Mouse (Mus musculus): ENCODE results near the gene Sec1. TPM values are rescaled to one million over a fixed set of nuclear protein-coding genes. Genes with fewer than 3 reads are reported as not detected.

Sec1 gene
- total RNA-seq, 2 experiments from 2014 or later = 0.16 TPM; not detected in 1

DNA sequence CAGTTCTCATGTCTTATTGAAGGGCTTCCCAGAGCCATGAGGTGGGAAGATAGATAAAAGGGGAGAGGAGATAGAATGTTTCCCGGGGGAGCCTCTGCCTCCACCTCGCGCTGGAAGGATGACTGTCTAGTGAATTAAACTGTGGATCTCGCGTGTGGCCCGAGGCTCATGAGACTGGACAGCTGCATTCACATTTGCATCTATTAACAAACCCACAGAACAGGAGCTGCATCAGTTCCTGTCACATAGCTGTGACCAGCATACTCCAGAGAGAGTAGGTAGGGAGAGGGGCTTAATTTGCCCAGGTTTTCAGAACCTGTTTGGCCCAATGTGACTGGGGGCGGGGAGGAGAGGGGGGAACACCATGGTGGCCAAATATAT lies 48.6 kb downstream of the Sec1 start:
- intact Hi-C loops (cut with DNase I) = no loop called here
- DNase-seq (ENCODE audit: low spot score) = no peak

DNA sequence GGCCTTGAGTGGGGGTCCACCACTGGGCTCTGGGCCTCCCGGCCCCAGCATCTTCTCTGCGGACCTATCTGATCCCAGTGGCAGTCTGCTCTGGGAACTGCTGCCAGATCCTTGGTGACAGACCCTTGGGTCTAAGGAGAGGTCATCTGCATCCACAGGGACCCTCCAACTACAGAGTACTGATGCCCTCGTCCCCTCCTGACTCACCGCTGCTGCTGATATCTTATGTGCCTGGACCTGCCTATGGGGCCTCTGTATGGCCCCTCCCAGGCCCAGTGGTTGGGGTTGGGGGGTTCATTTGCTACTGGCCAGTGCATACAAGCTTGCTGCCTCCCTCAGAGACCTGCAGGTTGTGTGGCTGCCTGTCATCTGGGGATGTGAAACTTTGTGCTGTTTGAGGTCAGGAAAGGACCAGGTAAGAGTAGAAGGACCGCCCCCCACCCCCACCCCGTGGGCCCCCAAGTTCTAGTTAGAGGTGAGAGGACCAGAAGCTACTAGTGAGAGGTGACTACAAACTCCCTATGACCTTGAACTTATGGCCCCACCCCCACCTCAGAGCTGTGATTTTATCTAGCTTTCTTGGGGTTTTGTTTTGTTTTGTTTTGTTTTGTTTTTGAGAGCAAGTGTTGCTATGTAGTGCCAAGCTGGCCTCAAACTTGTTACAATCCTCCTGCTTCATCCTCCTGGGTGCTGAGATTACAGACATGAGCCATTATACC lies 49.2 kb downstream of the Sec1 start:
- no peak for DNase-seq (ENCODE audit: low spot score)
- intact Hi-C loops (cut with DNase I) = no loop called here

DNA sequence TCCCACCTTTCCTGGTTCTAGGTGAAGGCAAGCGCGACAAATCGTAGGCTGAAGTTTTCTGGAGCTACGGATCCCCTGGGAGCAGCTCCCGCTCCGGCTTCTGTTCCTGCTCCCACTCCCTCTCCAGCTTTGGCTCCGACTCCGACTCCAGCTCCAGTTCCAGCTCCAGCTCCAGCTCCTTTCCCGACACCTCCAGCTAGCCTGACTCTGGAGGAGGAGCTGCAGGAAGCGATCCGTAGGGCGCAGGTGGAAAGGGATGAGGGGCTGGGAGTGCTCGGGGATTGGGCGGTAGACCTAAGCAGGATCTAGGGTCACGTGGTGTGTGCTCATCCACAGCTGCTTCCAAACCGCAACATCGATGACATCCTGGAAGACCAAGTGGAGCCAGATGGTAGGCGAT lies 50.0 kb downstream of the Sec1 start:
- intact Hi-C loops (cut with DNase I) = no loop called here
- DNase-seq (ENCODE audit: low spot score) = no peak

DNA sequence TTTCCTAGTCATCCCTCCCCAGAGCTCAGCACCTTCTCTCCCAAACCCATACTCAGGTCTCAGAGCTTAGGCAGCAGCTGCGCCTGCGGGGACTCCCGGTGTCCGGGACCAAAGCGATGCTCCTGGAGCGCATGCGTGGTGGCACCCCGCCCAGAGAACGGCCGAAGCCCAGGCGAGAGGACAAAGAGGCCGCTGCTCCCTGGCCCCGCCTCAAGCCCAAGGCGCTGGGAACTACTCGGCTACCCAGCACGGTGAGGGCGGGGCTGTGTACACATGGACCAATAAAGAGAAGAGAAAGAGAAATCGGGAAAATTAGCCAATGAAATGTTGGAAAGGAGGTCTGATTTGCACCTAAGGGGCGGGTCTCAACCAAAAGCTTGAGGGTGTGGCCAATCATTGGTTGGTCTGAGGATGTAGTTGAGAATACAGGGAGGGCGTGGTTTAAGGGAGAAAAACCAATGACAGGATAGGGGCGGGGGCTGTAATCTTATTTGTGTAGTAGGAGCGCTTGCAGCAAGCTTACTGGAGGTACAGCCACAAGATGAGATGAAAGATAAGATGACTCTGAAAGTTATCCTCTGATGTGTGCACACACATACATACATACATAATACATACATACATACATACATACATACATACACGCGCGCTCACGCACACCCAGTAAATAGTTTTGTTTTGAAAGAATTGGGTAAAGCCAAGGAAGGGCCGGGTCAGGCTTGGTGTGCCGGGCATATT lies 50.6 kb downstream of the Sec1 start:
- intact Hi-C loops (cut with DNase I) = no loop called here
- DNase-seq (ENCODE audit: low spot score) = peak; percentile 81

DNA sequence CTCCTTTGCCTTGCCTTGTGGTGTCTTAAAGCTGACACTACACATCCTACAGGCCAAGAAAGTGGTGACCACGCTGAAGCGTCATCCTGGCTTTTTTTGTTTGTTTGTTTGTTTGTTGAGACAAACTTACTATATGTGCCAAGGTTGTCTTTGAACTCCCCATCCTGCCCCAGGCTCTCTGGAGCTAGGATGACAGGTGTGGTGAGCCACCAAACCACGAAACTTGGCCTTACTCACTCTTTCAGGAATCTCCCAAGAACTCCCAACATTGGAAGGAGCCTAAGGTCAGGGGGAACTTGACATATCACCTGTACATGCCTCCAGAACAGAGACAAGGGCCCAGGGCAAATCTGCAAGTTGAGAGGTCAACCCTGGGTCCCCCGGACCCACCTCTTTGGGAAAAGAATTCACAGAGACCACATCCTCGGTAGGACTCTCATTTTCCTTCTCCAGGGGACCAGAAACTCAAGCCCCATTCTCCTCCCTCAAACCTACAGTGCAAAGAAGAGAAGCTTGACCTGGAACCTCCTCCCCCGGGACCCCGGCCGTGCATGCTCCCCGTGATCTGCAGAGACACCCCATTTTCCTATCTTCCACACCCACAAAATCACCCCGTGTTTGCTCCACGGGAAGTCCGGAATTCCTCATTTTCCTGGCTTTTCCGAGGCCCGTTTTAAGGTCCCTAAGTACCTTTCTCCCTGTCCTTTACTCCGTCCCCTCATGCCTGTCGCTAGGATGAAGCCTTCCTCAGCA lies 51.5 kb downstream of the Sec1 start:
- DNase-seq (ENCODE audit: low spot score) = no peak
- intact Hi-C loops (cut with DNase I) = no loop called here

DNA sequence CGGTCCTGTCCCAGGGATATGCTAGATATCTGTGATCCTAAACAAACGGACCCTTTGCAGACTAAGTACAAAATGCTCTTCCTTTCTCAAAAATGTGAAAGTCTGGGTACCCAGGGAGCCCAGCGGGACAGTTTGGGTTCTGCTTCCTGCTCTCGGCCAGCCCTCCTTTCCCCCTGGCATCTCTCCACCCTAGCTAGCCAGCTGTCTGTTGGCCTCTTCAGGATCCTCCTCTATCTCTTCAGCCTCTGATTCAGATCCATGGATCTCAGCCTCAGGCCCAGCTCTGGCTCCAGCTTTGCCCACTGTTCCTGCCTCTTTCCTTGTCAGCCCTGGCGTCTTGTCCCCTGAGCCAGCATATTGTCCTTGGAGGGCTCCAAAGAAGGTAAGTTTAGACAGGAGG lies 52.1 kb downstream of the Sec1 start:
- intact Hi-C loops (cut with DNase I) = no loop called here
- DNase-seq (ENCODE audit: low spot score) = no peak

DNA sequence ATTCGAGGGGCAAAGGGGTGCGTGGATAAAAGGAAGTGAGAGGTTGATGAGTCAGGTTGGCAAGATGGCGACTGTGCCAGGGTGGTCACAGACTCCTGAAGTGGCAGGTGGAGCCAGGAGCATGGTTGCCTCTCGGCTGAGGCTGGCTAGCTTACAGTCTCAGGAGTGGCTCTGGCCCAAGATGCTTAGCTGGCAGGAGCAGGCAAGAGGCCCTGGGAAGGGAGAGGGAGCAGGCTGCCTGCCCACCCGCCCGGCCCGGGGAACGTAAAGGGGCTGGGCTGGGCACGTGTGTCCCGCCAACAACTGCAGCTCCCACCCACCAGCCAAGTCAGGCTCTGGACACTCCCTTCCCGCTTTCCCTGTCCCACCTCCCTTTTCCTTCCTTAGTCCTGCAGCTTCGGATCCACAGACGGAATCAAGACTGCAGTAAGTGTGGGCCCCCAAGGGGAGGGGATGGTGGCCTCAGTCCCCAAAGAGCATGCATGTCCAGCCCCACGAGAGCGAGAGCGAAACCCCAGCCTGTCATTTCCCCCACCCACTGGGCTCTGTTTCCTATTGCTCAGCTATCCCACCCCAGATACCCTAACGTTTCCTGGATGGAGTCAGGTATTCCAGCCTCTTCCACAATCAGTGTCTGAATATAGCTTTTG lies 52.7 kb downstream of the Sec1 start:
- intact Hi-C loops (cut with DNase I) = loop anchor here (2.0 kb wide), 1 partner anchor 41 kb away; no protein-coding TSS in a partner anchor
- DNase-seq (ENCODE audit: low spot score) = peak; percentile 50

DNA sequence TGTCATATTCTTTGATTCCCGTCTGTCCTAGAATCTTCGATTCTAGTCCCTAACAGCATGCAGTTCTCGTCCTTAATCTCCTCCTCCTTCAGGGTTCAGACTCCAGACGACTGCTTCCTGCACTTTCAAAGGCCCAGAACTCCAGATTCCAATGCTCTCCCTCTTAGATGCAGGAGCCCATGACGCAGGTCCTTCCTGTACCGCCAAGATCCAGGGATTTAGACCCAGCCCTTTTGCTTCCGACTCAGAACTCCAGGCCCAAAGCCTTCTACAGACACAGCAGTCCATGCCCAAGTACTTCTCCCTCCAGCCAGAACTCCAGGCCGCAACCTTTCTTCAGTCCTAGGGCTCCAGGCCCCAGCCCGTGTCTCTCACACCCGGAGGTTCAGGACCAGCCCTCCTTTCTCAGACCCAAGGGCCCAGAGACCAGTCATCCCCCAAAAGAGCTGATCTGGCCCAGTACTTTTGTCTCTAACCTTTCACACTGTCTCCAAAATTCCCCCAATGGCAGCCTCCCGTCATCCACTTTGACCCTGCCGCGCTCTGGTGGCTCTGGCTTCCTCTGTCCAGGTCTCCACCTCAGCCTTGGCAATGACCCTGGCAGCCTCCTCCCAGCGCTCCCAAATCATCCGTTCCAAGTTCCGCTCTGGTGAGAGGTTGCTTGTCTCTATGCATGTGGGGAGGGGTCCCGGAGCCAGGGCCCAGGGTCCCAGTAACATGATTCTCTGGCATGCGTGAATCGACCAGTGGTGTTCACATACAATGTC lies 53.8 kb downstream of the Sec1 start:
- intact Hi-C loops (cut with DNase I) = loop anchor here (2.0 kb wide), 1 partner anchor 42 kb away; no protein-coding TSS in a partner anchor

DNA sequence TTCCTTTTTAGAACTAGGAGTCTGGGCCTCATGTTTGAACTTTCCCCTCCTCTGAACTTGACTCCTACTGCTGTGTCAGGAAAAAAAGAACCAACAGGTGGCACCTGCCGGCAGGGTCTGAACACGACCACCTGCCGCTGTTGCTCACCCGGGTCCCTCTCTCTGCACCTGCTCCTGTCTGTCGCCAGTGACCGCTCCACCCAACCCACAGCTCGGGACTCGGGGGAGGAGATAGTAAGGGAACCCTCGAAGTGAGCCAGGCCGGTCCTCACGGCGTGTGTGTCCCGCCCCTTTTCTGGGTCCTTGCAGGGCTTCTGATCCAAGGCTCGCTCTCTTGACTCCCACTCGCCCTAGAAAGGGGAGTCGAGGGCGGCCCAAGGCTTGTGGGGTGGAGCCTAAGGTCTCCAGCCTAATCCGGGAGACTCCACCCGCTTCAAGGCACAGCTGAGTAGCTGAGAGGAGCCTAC lies 54.6 kb downstream of the Sec1 start, which contains the start of gene Mamstr:
TSS of gene Mamstr (plus strand) at position 417 of the 467 bp plus-strand sequence.
- intact Hi-C loops (cut with DNase I) = loop anchor here (2.0 kb wide), 1 partner anchor 43 kb away; no protein-coding TSS in a partner anchor

More for the DNA sequence above, 53.8 kb downstream of the Sec1 start:
- no peak for DNase-seq (ENCODE audit: low spot score)

DNA sequence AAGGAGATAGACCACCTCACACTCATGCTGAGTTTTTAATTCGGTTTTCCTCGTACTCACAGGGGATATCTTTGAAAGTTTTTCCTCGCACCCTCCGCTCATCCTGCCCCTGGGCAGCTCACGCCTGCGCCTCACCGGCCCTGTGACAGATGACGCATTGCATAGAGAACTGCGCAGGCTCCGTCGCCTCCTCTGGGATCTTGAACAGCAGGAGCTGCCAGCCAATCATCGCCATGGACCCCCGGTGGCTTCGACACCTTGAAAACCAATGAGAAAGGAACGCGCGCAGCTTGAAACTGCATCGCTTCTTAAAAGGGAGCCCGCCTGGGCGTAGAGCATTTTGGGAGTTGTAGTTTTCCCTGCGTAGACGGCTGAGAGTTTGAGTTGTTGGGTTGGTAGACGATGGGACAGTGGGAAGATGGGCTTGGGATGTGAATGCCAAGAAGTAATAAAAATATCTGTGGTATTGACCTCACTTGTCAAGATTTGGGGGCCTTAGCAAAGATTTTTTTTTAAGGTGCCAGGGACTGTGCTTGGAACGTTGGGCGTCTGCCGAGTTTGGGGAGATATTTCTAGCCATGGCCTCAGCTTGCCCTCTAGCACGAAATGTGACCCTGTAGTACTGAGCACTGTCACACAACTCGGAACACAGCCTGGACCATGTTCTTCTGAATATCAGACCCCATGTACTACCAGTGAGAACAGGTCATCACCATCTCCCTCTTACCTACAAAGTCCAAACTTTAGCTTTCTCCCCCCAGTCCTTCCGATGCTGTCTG lies 55.4 kb downstream of the Sec1 start:
- intact Hi-C loops (cut with DNase I) = no loop called here
- DNase-seq (ENCODE audit: low spot score) = peak; percentile 85

More for the DNA sequence above, 54.6 kb downstream of the Sec1 start, which contains the start of gene Mamstr:
- DNase-seq (ENCODE audit: low spot score) = no peak

DNA sequence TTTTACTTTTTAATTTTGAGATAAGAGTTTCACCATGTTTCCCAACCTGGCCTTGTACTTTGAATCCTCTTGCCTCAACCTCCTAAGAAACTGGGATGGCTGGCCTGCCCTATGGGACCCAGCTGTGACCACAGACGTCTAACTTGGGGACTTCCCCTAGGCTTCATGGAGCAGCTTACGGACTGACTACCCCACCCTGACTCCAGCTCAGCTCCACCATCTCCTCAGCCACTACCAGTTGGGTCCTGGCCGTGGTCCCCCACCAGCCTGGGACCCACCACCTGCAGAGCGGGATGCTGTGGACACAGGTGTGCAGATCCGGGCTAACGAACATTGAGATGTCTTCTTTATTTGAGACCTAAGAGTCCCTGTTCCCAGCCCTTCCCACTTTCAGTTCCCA lies 56.5 kb downstream of the Sec1 start:
- DNase-seq (ENCODE audit: low spot score) = no peak
- intact Hi-C loops (cut with DNase I) = no loop called here

DNA sequence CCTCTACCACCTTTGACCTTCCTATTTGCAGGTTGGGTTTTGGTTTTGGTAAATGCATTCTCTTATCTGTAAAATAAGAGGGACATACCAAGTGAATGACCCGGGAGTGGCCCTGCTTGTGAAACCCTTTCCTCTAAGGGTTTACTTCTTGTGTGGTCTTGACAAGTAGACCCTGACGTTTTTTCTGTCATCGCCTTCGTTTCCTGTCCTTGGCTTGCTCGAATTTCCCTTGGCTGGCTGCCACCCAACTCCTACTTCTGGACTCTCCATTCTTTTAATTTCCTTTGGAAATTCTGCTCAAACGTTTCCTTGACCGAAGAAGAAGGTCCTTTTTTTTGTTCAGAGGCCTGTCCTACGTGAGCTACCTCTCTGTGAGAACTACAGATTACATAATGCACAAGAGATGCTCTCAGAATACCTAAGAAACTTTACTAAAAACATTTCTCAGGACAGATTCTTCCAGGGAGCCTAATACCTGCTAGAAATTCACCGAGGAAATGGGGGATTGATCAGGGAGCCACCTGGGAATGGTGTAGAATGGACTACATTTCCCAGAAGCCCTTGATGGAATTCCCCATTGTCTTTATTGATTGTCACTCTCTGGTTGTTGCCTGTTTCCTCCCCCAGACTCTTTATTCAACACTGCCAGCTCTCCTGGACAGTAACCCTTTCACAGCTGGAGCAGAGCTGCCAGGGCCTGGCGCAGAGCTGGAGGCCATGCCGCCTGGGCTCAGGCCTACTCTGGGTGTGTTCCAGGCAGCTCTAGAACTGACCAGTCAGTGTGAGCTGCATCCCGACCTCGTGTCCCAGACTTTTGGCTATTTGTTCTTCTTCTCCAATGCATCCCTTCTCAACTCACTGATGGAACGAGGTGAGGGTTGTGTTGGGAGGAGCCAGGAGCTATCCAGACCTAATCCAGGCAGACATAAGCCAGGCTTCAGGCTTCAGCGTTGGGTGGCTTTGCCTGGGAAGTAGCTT lies 58.2 kb downstream of the Sec1 start:
- intact Hi-C loops (cut with DNase I) = no loop called here

DNA sequence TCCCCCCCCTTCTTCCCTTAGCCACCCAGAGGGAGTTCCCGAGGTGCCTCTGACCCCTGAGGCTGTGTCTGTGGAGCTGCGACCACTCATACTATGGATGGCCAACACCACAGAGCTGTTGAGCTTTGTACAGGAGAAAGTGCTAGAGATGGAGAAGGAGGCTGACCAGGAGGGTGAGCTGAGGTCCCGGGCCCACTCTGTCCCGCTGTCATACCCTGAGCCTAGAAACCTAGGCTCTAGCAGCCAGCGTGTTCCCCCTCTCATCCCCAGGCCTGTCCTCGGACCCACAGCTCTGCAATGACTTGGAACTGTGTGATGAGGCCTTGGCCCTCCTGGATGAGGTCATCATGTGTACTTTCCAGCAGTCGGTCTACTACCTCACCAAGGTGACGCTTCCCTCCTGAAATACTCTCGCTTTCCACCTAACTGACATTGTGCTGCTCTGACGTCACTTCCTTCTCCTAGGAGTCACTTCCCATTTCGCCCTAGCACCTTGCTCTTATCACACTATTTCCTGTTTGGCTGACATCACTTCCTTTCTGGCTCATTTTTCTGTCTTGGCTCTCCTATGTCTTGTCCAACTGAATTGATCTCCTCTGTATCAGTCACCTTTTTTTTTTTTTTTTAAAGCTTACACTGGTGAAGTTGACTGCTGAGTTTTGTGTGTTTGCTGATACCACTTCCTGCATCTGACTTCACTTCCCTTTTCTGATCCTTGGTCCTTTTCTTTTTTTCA lies 59.1 kb downstream of the Sec1 start:
- intact Hi-C loops (cut with DNase I) = no loop called here
- no peak for DNase-seq (ENCODE audit: low spot score)

More for the DNA sequence above, 58.2 kb downstream of the Sec1 start:
- no peak for DNase-seq (ENCODE audit: low spot score)

DNA sequence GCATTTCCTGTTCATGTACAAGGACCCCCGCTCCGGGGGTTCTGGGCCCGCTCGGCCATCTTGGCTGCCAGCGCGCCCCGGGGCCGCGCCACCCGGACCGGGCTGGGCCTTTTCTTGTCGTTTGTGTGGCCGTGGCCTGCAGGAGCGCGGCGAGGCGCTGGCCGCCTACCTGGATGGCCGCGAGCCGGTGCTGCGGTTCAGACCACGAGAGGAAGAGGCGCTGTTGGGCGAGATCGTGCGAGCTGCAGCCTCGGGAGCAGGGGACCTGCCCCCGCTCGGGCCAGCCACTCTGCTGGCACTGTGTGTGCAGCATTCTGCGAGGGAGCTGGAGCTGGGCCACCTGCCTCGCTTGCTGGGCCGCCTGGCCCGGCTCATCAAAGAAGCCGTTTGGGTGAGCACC lies 61.7 kb downstream of the Sec1 start:
- no peak for DNase-seq (ENCODE audit: low spot score)
- intact Hi-C loops (cut with DNase I) = no loop called here

DNA sequence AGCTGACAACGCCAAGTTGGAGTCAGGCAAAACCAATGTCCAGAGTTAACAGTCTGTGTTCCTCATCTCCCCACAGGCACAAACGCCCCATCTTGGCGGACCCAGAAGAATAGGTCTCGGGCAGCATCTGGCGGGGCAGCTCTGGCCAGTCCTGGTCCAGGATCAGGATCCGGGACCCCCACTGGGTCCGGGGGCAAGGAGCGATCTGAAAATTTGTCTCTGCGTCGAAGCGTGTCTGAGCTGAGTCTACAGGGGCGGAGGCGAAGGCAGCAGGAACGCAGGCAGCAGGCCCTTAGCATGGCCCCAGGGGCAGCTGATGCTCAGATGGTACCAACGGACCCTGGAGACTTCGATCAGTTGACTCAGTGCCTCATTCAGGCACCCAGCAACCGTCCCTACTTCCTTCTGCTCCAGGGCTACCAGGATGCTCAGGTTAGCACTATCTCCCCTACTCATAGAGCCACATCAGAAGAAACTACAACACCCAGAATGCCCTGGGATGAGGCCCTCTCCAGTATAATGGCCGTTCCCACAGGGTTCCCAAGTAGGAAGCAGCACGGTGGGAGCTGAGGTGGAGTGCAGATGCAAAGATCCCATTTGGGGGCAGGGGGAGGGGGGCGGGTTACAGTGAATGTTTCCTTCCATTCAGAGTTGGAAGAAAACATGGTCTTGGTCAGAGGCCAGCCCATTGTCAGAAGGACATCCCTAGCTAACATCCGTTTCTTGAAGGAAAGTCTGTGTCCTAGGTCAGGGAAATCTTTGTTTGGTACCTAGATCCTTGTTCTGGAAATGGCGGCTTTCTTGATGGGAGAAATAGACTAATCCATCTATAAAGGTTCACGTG lies 63.9 kb downstream of the Sec1 start:
- DNase-seq (ENCODE audit: low spot score) = no peak
- intact Hi-C loops (cut with DNase I) = loop anchor here (2.0 kb wide), 1 partner anchor 19 kb away; no protein-coding TSS in a partner anchor
